Mouse (Mus musculus) activated CD4-positive, CD25-positive, alpha-beta regulatory T cell, adult 4 months (primary cell): Measurements from ENCODE around the gene Aktip. TPM values are rescaled to one million over a fixed set of nuclear protein-coding genes. Genes with fewer than 3 reads are reported as not detected.
A peak's percentile ranks its signal among the peaks of the same experiment; 100 is the strongest.

Source experiments
- ATAC-seq: one replicate; pipeline ENCODE4 v1.8.0; 2017
- polyA plus RNA-seq, 2 experiments: library from polyadenylated mRNA; unstranded; fragments of 100-300 nt; shearing (Covaris generic); gene quantifications; one replicate each; pipeline ENCODE4 v1.2.1; 2017

The Aktip gene
- polyA plus RNA-seq, result 10 to 100 TPM; 14.5 to 28.0 TPM

DNA sequence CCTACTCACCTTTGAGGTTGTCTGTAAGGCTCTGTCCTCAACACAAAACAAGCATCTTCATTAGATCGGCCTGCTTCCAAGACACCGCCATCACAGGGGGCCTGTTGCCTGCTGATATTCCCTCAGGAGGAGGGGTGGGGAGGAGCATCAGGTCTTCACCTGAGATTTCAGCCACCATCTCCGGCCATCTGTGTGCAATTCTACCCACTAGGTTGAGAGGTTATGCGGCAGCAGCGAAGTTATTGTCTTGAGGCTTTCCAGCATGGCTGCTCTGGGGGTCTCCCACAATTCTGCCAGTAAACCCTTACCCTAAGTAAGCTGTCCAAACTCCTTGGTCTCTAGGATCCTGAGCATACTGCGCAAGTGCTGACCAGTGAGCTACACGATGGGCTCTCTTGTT, at the start of gene Aktip:
Gene Aktip (minus strand): TSS at position 101 of the 400 bp plus-strand sequence.
- ATAC-seq, result no peak

DNA sequence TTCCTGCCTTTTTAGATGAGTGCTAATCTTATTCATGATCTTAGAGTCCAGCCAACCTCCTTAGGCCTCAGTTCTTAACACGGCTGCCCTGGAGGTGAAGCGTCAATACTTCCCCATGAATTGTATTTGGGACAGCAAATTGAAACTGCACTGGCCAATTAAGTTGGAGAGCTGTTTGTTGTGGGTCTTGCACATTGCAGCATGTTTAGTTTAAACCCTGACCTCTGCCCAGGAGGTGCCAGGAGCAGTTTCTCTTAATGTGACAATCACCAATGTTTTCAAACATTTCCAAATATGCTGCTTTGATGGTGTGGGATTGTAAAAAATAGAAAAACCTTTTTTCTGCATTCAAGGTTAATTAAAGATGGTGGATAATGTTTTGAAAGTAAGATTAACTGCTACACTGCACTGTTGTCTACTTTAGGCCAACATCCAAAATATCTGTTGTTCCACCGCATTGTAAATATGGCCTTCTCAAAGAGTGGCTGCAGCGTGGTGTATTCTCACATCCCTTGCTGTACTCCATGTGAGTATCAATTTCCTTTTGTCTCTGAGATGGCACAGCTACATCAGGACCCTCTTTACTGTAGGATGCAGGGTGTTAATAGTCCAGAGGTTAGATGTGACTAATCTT, 46.2 kb upstream of the Aktip start:
- no peak for ATAC-seq

DNA sequence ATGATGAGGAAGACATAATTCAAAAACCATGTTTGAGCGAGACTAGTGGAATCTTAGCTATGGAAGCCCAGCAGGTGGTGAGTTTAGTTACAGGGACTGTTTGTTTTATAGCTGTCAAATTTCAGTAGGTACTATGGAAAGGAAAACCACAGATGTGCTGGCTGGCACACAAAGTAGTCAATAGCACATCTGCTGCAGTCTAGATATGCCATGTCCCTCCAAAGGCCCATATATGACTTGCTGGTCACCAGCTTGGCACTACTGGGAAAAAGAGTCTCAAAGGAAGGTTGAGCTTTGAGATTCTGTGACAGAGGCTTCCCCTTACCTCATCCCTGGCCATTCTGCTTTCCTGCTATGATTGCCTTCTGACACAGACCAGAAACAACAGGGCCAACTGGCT, 42.9 kb upstream of the Aktip start:
- no peak for ATAC-seq

DNA sequence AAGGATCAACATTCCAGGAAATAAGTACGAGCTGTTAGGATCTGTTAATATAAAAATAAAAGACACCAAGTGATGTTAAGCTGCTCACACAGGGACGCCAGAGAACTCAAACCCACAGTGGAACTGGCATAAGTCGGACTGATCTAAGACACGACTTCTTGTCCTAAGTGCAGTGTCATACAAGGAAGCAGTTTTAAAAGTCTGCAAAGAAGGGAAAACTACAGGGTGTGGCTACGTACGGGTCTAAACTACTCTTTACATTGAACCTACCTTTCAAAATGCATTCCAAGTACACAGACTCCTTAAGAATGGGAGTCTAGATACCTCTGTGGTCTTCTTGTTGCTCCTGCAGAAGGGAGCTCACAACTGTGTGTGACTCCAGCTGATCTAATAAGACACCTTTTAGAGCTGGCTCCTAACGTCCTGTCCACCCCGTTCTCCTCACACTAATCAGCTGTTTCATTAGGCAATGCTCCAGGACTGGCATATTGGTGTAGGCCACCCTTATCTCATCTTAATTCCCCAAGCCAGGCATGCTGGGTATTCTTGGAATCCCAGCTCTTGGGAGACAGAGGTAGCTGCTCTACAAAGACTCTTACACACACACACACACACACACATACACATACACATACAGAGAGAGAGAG, 42.2 kb upstream of the Aktip start:
- ATAC-seq, result no peak

DNA sequence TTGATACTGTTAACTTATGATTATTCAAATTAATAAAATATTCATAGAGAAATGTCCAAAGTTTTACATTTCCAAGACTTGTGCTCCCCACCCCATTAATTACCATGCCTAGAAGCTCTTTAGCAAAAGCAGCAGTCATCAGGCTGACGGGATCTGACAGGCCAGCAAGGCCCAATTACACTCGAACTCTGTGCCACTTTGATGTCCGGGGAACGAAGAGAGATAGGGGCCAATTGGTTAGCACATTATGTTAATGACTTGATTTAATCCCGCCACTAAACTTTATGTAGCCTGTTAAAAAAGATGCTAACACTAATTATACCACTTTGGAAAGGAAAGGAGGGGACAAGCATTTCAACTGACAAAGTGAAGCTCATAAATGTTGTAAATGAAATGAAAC, 41.6 kb upstream of the Aktip start:
- no peak for ATAC-seq

DNA sequence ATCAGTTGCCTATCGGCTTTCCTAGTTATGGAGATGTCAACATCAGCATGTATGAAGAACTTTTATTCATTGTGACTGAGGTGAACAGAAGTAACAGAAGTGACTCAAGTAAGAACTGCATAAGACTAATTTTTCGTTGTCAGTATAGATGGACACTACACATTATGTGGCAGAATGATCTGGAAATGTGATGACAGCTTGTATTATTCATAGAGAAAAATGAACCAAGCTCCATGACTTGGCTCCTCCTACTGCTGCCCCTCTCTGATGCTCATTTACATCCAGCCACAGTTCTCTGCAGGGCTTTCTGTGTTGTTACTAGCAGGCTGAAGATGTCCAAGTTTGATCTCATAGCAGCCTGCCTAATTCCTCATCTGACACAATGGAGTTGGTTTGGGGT, 37.4 kb upstream of the Aktip start:
- ATAC-seq, result no peak

DNA sequence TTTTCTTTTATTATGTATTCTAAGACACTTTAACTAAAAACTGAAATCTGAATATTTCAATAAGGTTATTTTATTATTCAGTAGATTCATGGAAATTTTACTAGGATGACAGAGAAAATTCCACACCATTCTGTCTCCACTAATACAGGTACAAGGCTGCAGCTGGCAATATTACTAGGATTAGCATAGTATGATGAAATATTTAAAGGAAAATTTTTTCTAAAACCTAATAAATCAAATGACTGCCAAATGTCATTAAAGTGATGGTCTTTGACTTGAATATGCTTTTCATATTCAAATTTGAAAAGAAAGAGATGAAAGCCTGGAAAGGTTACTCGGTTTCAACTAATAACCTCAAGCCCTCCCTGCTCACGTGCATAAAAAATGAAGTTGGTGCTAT, 34.3 kb upstream of the Aktip start:
- no peak for ATAC-seq

DNA sequence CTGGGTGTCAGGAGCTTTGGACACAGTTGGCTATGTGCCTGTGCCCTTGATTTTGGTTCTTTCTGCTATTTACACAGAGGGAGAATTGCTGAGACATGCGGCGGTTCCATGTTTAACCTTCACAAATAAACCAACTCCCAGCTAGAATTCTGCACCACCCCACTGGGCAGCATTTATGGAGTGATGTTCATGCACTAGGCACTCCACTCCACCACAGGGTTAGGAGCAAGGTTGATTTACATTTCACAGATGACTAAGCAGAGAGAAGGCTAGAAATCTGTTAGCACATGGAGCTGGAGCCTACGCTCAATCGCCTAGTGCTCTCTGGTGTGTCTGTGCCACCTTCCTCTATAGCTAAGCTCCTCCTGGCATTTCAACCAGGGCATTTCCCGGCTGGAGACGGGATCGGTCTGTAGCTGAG, 27.7 kb upstream of the Aktip start:
- ATAC-seq, result no peak

DNA sequence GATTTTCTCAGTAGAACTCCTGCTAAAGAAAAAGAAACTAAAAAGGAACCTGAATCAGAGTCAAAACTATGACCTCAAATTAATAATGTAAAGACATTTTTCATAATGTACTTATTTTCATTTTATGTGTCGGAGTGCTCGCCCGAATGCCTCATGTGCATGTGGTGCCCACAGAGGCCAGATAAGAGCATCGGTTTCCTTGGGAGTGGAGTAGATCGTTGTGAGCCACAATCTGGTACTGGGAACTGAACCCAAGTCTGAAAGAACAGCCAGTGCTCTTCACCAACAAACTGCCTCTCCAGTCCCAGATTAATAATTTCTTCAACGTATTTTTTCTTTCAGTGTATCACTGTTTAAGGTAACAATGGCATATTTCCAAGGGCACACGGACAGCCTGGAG, 24.5 kb upstream of the Aktip start:
- ATAC-seq, result no peak

DNA sequence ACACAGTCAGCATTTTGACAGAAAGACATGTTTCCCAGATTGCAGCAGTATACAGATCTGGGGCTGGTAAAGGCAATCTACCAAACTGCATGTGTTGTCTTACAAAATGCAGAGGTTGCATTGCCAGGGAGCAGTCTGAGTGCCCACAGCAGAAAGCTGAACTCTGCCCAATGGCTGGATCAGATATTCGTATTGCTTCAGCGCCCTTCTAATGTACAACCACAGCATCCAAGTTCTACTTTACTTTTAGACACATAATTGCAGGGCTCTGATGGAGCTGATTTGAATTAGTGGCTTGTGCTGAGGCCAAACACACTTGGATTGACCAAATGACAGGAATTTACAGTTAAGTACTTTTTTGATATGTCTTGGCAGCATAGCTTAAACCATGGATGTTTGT, 22.1 kb upstream of the Aktip start:
- ATAC-seq, result no peak

DNA sequence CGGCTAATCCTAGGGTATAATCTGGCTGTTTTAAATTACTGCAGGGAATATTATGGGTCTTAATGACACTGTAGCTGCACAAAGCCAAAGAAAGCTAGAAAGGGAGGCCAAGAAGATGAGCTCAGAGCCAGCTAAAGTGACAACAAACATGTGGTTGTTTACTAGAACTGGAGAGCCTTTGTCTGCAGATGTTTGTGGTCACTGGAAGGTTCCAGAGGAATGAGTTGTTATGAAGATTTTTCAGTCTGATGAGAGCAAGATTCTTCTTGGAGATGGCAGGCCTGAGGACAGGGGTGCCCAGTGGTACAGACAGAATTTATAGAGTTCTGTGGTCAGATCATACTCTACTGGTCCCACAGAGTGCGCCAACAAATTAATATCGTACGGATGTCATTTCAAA, 18.5 kb upstream of the Aktip start:
- no peak for ATAC-seq

DNA sequence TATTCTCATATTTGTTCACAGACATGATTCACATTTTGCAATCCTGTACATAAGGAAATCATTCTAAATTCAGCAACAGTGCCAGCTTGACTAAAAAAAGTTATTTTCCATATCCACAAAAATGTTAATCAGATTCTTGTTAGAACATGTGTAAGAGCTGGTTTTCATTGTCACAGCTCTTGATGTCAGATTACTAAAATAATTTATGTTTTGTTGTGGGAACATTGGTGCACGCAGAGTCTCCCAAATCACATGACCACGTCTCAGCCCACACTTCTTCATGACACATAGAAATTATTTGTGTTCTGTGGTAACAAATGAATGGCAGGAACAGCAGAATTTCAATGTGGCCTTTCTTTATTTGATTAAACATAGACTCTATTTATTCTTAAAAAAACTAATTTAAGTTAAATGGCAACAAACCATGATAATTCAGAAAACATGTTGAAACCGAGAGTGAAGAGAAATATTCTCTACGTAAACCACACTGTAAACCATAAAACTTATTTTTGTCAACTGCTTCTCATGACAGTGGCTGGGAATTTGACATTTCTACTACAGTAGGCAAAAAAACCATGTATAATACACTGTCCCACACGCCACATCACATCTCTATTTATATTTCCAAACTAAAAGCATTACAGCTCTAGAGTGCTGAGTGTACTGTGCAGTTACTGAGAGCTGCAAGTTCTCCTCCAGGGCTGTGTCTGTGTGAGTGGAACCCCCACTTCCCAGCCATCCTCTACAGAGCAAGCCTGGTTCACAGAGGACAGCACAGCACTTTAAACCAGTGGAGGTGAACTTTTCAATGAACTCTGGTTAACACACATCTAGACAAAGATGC, 17.5 kb upstream of the Aktip start:
- ATAC-seq, result no peak

DNA sequence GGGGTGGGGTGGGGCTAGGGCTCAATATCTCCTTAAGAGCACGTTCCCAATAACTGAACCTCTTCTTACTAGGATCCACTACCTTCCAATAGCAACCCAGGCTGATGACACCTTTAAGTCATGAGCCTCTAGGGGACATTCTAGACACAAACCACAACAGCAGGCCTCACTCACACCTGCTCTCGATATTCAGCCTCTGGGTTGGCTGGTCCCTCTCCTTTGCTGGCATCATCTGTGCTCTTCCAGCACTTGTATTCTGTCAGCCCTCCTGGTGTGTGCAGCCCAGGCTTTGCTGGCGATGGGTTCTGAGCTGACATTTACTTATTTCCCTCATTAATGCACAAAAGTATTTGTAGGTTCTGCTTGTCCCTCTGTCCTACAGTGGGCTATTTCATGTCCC, 14.5 kb upstream of the Aktip start:
- ATAC-seq, result no peak

DNA sequence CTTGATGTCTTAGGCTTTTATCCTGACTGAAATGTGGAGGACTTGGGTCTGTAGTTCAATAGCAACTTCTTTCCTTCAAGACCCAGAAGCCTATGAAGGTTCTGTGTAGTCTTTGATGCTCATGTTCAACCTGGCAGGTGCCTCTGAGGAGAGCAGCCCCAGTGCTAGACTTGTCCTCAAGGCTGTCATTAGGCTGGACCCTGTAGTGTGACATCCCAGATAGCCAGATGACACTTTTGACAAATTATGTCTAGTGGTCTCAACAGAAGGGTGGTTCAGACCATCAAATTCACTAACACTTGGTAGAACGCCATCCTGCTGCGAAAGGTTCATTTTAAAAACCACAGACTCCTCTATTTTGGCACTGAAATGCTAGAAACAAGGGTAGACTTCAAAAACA, 13.2 kb upstream of the Aktip start:
- no peak for ATAC-seq

DNA sequence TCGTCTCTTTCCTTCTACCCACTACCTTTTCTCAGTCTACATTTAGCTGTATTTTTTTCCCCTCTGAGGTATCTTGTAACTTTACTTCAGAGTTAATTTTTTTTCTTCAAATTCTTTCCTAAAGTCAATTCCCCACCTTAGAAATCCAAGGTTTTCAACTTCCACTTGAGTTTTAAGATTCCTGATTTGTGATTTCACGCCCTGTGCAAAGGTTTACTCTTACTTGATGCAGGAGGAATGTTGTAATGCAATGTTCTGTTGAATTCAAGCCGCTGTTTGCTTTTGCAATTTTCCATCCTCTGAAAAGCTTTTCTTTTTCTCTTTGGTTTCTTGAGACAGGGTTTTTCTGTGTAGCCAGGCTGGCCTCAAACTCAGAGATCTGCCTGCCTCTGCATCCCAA, 9.9 kb upstream of the Aktip start:
- no peak for ATAC-seq

DNA sequence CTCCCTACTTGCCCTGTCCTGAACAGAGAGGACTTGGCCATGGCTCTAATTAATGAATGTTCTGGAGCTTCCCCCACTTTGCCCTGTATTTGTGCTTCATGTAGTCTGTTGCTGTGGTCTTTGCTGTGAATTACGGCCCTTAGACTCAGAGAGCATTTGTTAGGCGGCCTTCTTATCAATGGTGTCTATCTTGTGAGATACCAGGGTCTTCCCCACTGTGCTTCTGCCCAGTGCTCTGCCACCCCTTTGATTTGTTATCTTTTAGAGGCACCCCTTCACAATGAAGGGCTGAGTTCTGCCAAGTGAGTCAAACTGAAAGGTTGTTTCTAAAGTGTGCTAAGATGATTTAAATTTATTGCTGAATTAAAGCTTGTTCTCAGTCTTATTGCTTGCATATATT, 7.9 kb upstream of the Aktip start:
- no peak for ATAC-seq

DNA sequence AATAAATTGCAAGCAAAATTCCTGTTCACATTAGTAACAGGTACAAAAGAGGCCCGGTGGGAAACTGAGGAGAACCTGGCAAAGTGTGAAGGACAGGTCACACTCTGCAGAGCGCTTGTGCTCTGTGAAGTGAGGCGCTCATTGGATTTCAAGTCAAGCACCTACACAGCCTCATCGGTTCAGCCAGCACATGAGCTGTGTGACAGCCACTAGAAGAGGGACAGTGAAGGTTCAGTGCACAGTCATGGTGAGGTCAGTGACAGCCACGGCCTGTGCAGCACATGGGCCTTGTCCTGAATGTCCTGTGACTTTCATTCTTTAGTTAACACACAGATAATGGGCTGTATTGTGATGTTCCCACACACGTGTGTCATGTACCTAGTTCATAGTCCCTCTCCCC, 6.1 kb upstream of the Aktip start:
- ATAC-seq, result no peak

DNA sequence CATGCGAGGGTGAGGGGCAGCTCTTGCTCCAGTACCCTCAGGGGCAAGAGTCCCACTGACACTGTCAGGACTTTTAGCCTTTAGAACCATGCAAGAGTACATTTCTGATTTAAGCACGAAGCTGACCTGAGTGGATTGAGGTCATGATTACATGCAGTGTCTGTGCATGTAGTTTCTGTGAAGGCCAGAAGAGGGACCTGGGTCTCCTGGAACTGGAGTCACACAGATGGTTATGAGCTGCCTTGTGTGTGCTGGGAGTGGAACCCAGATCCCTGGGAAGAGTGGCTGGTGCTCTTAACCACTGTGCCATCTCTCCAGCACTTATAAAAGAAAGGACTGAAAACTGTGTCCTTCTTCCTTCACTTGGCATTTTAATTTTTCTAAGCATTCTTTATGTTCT, 1.4 kb upstream of the Aktip start:
- no peak for ATAC-seq

DNA sequence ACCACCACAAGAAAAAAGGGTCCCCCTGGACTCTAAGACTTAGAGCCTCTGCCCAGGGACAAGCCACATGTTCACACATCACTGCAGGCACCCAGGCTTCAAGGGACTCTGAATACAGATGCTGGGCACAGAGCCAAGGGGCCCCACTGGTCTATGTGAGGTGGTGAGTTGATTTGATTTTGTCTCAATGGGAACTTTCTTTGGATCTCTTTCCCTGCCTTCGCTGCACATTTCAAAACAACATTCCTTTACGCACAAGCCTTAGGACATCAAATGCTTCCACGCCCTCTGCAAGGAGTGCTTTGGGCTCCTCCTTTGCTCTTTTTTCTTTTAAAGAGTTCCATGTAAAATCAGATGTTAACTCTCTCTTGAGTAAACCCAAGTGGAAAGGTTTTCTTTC, 1.7 kb downstream of the Aktip start:
- ATAC-seq, result no peak

DNA sequence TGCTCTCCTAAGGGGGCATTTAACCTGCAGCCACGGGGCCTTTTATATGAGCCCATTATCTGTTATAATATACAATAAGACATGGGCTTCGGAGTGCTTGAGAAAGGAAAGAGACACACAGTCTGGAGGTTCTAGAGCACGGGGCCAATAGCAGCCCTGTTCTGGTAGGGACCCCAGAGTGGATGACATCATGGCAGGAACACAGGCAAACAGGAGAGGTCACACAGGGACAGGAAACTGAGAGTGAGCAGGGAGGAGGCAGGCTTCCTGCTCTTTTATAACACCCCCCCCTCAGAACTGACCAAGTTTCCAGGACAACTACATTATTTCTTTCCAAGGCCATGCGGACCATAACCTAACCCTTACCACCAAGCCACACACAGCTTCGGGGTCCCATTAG, 2.5 kb downstream of the Aktip start:
- no peak for ATAC-seq

DNA sequence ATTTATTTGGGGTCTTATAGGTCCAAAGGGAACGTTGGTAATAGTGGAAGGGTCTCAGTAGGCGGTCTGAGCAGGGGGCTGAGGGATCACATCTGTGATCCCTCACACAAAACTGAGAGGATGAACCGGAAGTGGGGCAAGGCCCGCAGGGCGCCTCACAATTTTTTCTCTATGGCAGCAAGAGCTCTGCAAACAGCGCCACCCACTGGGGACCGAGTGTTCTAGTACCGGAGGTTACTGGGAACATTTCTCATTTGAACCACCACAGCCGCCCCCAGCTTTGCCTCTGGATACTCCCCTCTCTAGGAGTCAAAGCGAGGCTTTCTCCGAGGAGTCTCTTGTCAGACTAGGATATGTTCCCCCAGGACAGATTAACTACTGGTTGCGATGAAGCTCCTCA, 3.1 kb downstream of the Aktip start:
- ATAC-seq, result no peak

DNA sequence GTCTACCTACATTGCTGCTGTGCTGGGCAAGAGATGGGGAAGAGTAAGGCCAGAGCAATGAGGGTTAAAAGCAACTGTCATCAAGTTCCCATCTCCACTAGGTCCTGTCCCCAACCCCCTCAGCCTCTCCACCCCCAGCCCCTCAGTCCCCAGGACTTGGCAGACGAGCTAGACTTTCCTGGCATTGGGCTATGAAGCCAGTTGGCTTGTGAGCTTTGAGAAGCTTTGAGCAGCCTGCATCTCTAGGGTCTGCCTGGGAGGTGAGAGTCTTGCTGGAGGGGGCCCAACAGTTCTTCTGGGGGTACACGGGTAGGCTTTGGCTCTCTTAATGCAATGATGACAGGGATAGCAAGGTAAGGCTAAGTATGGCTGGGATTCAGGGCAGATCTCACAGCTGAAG, 5.7 kb downstream of the Aktip start:
- ATAC-seq, result no peak

DNA sequence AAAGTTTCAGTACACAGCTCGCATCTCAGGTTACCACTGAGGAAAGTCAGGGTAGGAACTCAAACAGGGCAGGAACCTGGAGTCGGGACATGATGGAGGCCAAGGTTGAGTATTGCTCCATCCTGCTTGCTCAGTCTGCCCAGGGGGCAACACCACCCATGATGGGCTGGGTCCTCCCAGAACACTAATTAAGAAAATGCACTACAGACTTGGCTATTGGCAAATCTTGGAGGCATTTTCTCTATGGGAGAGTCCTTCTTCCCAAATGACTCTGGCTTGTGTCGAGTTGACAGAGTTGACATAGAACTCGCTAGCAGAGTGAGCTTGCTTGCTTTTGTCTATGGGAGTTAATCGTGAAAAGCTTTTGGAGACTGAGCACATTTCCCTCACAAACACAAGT, 6.8 kb downstream of the Aktip start:
- no peak for ATAC-seq

DNA sequence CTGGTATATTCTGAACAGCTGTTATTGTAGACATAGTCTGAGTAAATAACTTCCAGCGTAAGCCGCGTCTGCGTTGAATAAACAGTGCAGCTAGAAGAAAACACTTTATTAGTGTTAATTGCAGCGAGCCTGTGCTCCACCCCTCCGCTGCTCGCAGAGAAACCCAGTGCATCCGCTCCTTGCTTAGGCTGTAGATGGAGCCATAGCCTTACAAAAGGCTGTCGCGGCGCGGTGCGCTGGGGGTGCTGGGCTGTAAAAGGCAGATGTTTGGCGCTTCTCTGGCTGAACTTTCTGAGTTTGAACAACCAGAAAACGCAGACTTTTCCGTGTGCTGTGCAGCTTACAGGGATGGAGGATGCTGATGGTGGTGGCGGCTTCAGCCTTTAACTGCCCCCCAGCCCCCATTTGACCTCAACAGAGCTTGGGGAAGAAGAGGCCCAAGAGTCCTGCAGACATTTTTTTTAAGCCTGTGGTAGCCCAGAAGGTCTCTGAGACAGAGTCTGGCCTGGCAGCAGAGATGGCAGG, 8.9 kb downstream of the Aktip start:
- peak; percentile 57 for ATAC-seq
